Mouse (Mus musculus) hindbrain, embryonic 11.5 days (tissue): Measurements from ENCODE around the gene Nol9. TPM values are rescaled to one million over a fixed set of nuclear protein-coding genes. Genes with fewer than 3 reads are reported as not detected.
A peak's percentile ranks its signal among the peaks of the same experiment; 100 is the strongest.
"Not testable (repeated sequence)": the region's sequence is repeated elsewhere in the genome, so short reads cannot be mapped to it uniquely, and the experiment has no call there.

ENCODE experiments used
- ATAC-seq: fragments of 200-750 bp; cut with Nextera tagmentation; 2 replicates; pipeline ENCODE4 v1.8.0; 2017; ENCODE audit warnings: mild to moderate bottlenecking, moderate TSS enrichment, moderate library complexity; ENCODE audit not compliant: low FRiP score
- DNase-seq: peaks from one replicate; pipeline ENCODE4 v3.0.0-alpha.2; 2015; ENCODE audit warnings: low spot score
- H3K27ac ChIP-seq: fragments of 300-500 bp; sonication (generic); 2 replicates; pipeline ENCODE4 v1.5.1; 2014; ENCODE audit warnings: mild to moderate bottlenecking, low read depth, low read length
- H3K27me3 ChIP-seq: fragments of 300-500 bp; sonication (generic); 2 replicates; pipeline ENCODE4 v1.6.1; 2014; ENCODE audit warnings: mild to moderate bottlenecking, low read length, moderate library complexity, mixed read lengths; ENCODE audit not compliant: control insufficient read depth, insufficient read depth
- H3K36me3 ChIP-seq: fragments of 300-500 bp; sonication (generic); 2 replicates; pipeline ENCODE4 v1.6.1; 2014; ENCODE audit warnings: mild to moderate bottlenecking, low read length, moderate library complexity, mixed read lengths; ENCODE audit not compliant: control insufficient read depth, insufficient read depth
- H3K4me1 ChIP-seq: fragments of 300-500 bp; sonication (generic); replicated peaks from 2 replicates; pipeline ENCODE4 v1.6.1; 2014; ENCODE audit warnings: low read length, mixed read lengths; ENCODE audit not compliant: control insufficient read depth, insufficient read depth
- H3K4me2 ChIP-seq: fragments of 300-500 bp; sonication (generic); replicated peaks from 2 replicates; pipeline ENCODE4 v1.6.1; 2014; ENCODE audit warnings: mild to moderate bottlenecking, low read depth, low read length
- H3K4me3 ChIP-seq: fragments of 300-500 bp; sonication (generic); 2 replicates; pipeline ENCODE4 v1.5.1; 2014; ENCODE audit warnings: low read depth, low read length
- H3K9ac ChIP-seq: fragments of 300-500 bp; sonication (generic); 2 replicates; pipeline ENCODE4 v1.6.1; 2014; ENCODE audit warnings: low read depth, low read length
- H3K9me3 ChIP-seq: fragments of 300-500 bp; sonication (generic); 2 replicates; pipeline ENCODE4 v1.6.1; 2016; ENCODE audit warnings: low read length; ENCODE audit not compliant: control insufficient read depth
- WGBS: fragments of 180-500 bp; shearing (Covaris S2); extraction: QIAGEN DNeasy Blood & Tissue Kit; methylation state at CpG from one replicate; pipeline ENCODE4 v1.1.7; 2014; 5-methylcytosine and 5-hydroxymethylcytosine counted together
- polyA plus RNA-seq: library from polyadenylated mRNA; unstranded; fragments of >200 nt; fragmentation: Nextera tagmentation; extraction: Ambion mirVana; gene quantifications from 2 replicates; pipeline ENCODE4 v1.2.1, GENCODE M21; 2014

Nol9 gene
- polyA plus RNA-seq, 1 experiment from 2014 or later: 23.2 TPM

DNA sequence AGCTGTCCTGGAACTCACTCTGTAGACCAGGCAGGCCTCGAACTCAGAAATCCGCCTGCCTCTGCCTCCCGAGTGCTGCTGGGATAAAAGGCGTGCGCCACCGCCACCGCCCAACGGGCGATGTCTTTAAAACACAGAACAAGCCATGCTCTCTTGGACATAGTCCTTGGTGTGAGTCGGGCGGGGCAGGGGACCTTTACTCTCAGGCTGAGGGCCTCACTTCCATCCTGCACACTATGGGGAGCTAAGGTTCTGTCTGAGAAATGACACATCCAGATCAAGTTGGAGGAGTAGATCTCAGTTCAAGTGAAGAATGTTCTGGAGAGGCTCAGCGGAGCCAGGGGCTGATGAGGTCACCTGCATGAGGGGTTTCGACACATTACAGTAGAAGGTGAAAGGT is 6.2 kb upstream of the Nol9 start:
- 90% methylated on average over 13 of the region's 13 CpGs for WGBS
- peaks cover 9% of the 10 kb centered on the region for H3K4me1 ChIP-seq
- H3K27ac ChIP-seq: no peak overlapping the region
- no peak overlapping the region for H3K4me2 ChIP-seq
- H3K27me3 ChIP-seq: no peaks in the 10 kb centered on the region; the same call in 1 of the 2 replicates
- H3K9me3 ChIP-seq: no peaks in the 10 kb centered on the region
- no peak overlapping the region for H3K4me3 ChIP-seq
- DNase-seq (no peak), ATAC-seq (no peak)
- no peaks in the 10 kb centered on the region for H3K36me3 ChIP-seq
- no peak overlapping the region for H3K9ac ChIP-seq

DNA sequence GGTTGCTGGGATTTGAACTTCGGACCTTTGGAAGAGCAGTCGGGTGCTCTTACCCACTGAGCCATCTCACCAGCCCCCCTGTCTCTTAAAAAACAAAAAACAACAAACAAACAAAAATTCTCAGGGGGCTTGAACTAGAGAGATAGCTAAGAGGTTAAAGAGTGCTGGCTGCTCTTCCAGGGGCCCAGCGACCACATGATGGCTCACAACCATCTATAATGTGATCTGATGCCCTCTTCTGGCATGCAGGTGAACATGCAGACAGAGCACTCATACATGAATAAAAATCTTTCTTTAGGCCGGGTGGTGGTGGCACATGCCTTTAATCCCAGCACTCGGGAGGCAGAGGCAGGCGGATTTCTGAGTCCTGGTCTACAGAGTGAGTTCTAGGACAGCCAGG is 2.7 kb upstream of the Nol9 start:
- not testable (repeated sequence) for H3K4me1 ChIP-seq, DNase-seq, H3K4me3 ChIP-seq, H3K27me3 ChIP-seq, H3K36me3 ChIP-seq, ATAC-seq, H3K27ac ChIP-seq, H3K9ac ChIP-seq, H3K9me3 ChIP-seq, H3K4me2 ChIP-seq
- 86% methylated on average over 6 of the region's 6 CpGs for WGBS

DNA sequence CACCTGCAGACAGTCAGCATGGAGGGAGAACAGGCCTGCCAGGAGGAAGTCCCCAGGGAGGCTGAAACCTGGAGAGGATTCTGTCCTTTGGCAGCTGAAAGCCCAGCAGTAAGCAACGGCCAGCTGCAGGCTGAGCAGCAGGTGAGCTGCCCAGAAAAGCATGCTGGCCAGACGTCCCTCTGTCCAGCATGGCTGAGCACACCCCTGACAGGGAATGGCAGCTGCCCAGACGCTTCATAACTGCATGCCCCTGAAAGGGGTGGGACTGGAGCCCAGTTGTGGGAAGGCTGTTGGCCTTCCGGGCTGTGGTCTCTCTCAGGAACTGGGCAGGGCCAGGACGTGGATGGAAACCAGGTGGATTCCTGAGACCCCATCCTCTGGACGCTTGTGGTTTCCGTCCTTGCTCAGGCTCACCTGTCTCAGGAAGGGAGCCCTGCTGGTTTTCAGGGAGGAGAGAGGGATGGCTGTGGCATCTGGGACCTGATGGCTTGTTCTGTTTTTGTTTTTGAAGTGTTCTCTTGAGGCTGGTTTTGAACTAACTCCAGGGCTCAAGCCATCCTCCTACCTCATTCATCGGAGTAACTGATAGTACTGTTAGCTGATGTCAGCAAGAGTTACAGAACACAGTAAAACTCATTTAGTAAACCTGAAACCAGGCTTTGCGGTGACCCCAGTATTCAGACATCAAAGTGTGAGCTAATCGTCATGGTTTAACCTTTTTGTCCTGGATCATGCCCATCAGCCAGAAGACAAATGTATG is 716 bp upstream of the Nol9 start, which contains the start of gene Tas1r1:
Gene Tas1r1 (minus strand): TSS at position 344 of the 760 bp plus-strand sequence.
- Histone ChIP-seq H3K4me1 (peaks cover 2% of the 10 kb centered on the region; the same call in 1 of the 2 replicates), H3K4me2 (peak within 1 kb of the TSS; percentile 69), H3K9me3 (no peaks in the 10 kb centered on the region), H3K9ac (peak within 1 kb of the TSS; percentile 82), H3K27me3 (no peaks in the 10 kb centered on the region), H3K4me3 (peak within 1 kb of the TSS; percentile 99), H3K27ac (peak within 1 kb of the TSS; percentile 30; the same call in 1 of the 2 replicates), H3K36me3 (no peaks in the 10 kb centered on the region; the same call in none of the 2 replicates)
- no peak for DNase-seq
- WGBS: 48% methylated on average over 10 of the region's 10 CpGs
- ATAC-seq: no peak

DNA sequence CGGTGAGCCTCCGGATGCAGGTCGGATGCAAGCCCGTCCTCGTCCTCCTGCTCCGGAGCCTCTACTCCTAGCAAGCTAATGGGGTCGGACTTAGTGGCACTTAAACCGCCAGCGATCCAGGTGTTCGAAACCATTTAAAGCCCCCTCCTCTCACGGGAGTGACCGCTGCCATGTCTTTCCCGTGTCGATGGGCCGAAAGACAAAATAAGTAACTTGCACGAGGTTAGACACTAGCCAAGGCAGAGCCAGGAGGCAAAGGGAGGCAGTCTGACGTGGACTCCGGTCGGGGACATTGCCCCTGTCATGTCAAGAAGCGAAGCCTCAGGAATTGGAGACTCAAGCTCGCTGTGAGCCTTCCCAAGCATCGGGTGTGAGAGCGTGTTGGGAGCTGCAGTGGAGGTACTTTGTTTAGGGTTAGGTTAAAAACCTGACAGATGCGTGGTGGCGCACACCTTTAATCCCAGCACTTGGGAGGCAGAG is 750 bp downstream of the Nol9 start:
- no peaks in the 10 kb centered on the region for H3K27me3 ChIP-seq
- WGBS: 5% methylated on average over 25 of the region's 25 CpGs
- H3K4me1 ChIP-seq: peaks cover 2% of the 10 kb centered on the region; the same call in 1 of the 2 replicates
- peak overlapping the region; percentile 82 for H3K9ac ChIP-seq
- H3K4me3 ChIP-seq: peak overlapping the region; percentile 99
- DNase-seq: no peak
- no peak; the same call in 1 of the 2 replicates for ATAC-seq
- H3K4me2 ChIP-seq: peak overlapping the region; percentile 69
- no peaks in the 10 kb centered on the region for H3K9me3 ChIP-seq
- no peak overlapping the region for H3K27ac ChIP-seq
- H3K36me3 ChIP-seq: peaks cover 2% of the 10 kb centered on the region

DNA sequence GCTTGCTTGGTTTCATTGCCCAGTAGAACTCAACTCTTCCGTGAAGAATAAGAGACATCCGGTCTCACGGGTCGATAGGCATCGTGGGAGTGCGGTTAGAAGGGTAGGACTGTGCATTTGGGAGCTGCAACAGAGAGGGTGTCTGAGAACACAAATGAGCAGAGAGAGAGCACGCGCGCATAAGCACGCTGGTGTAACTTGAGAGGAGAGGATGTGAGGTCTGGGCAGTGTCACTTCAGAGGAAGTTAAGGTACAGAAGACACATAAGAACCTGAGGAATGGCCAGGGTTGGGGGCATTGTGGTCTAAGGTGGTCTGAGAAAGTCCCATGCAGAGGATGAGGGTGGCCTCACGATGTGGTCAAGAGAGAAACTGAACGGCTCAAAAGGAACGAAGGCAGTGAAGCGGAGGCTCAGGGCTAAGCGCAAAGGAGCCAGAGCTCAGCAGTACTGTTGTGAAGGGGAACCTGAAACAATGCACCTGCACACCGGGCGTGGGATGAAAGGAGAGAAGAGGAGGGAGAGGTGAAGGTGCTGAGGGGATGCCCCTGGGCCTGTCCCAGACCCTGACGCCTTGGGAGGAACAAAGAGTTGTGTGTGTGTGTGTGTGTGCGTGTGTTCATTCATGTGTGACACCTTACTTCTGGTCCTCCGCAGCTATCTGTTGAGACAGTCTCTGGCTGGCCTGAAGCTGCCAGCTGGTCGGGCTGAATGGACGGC is 3.0 kb downstream of the Nol9 start:
- ATAC-seq (no peak), DNase-seq (no peak)
- no peak overlapping the region for H3K4me3 ChIP-seq
- no peak overlapping the region for H3K4me2 ChIP-seq
- H3K27me3 ChIP-seq: no peaks in the 10 kb centered on the region
- H3K9me3 ChIP-seq: no peaks in the 10 kb centered on the region
- no peak overlapping the region for H3K9ac ChIP-seq
- 95% methylated on average over 22 of the region's 22 CpGs for WGBS
- peaks cover 6% of the 10 kb centered on the region for H3K36me3 ChIP-seq
- no peak overlapping the region for H3K27ac ChIP-seq
- H3K4me1 ChIP-seq: peaks cover 2% of the 10 kb centered on the region; the same call in 1 of the 2 replicates

DNA sequence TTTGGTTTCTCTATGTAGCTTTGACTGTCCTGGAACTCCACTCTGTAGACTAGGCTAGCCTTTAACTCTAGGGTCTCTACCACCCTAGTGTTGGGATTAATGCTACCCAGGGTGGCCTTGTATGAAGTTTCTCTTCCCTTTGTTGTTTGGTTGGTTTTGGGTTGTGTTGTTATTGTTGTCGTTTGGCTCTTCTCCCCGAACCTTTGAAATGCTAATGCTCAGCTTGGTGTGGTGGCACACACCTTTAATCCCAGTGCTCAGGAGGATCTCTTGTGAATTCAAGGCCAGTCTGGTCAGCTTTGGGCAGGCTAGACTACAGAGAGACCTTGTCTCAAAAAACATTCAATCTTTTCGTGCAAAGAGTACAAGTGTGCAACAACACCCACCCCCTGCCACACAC is 4.0 kb downstream of the Nol9 start:
- ATAC-seq (no peak), DNase-seq (no peak)
- H3K4me2 ChIP-seq: no peak overlapping the region
- H3K36me3 ChIP-seq: peaks cover 11% of the 10 kb centered on the region
- WGBS: 86% methylated on average over 3 of the region's 3 CpGs
- no peak overlapping the region for H3K4me3 ChIP-seq
- H3K27me3 ChIP-seq: no peaks in the 10 kb centered on the region
- 0 out of 2 replicates have a peak, but pooled peaks cover 2% of the 10 kb centered on the region for H3K4me1 ChIP-seq
- H3K9ac ChIP-seq: no peak overlapping the region
- H3K9me3 ChIP-seq: no peaks in the 10 kb centered on the region
- H3K27ac ChIP-seq: no peak overlapping the region

DNA sequence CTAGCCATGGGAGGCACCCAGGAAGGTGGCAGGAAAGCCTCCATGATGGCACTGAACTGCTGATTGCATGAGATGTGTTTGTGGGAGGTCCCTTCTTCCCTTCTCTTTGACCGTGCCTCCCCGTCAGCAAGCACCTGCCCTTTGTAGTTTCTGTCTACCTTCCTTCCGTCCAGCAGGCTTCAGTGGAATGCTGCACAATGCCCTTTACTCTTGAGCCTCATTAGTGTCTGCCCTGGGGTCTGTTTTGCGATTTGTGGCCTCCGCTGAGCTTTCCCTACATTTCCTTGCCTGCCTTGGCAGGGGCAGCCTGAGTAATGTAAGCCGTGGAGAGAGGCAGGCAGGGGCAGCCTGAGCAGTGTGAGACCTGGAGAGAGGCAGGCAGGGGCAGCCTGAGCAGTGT is 5.5 kb downstream of the Nol9 start:
- ATAC-seq (no peak), DNase-seq (no peak)
- Histone ChIP-seq H3K4me3 (no peak overlapping the region), H3K27ac (no peak overlapping the region), H3K9me3 (no peaks in the 10 kb centered on the region), H3K4me2 (no peak overlapping the region), H3K36me3 (peaks cover 11% of the 10 kb centered on the region), H3K9ac (no peak overlapping the region), H3K4me1 (0 out of 2 replicates have a peak, but pooled peaks cover 2% of the 10 kb centered on the region), H3K27me3 (no peaks in the 10 kb centered on the region)
- WGBS: 87% methylated on average over 6 of the region's 6 CpGs

DNA sequence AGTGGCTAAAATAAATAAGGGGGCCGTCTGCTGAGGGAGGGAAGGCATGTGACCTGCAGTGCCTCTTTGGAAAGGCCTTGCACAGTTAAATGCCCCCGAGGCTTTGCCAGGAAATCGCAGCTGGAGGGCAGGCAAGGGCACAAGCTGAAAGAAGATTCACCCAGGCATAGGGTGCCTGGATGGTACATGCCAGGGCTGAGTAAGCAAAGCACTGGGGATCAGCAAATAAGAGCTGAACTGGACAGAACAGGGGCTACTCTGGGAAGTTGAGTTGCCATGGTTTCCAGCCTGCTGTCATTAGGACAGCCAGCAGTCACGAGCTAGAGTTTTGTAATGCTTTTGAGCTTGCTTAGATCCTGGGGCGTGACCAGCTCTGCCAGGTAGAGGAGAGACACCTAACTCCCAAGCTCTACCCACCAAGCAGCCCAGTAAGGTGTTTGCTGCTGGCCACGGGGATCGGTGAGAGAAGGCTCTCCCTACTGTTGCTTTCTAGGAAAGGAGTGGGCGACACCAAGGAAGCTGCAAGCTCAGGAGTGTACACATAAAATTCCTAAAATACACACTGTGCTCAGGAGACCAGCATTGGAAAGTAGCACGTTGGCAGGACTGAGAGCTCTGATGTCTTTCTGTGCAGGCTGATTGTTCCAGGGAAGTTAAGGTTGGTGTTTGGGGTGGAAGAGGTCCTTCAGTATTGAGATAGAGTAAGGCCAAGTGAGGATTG is 23.4 kb downstream of the Nol9 start:
- WGBS: 77% methylated on average over 9 of the region's 9 CpGs
- Histone ChIP-seq H3K4me1 (no peaks in the 10 kb centered on the region), H3K27ac (no peak overlapping the region), H3K9me3 (no peaks in the 10 kb centered on the region), H3K4me3 (no peak overlapping the region), H3K9ac (no peak overlapping the region), H3K4me2 (no peak overlapping the region), H3K27me3 (no peaks in the 10 kb centered on the region), H3K36me3 (peaks cover 8% of the 10 kb centered on the region; the same call in 1 of the 2 replicates)
- no peak for ATAC-seq
- DNase-seq: no peak
